Mouse (Mus musculus) lung, postnatal 0 days (tissue): ENCODE results near the gene Zpbp2. TPM values are rescaled to one million over a fixed set of nuclear protein-coding genes. Genes with fewer than 3 reads are reported as not detected.

Source experiments
- ATAC-seq: fragments of 200-750 bp; cut with Nextera tagmentation; 2 replicates; pipeline ENCODE4 v1.8.0; 2017; ENCODE audit warnings: moderate library complexity
- DNase-seq: peaks from one replicate; pipeline ENCODE4 v3.0.0-alpha.2; 2016; ENCODE audit warnings: low spot score
- H3K27ac ChIP-seq: fragments of 300-500 bp; sonication (generic); 2 replicates; pipeline ENCODE4 v1.5.1; 2014; ENCODE audit warnings: antibody characterized with exemption, mild to moderate bottlenecking, low read length, mixed read lengths
- H3K27me3 ChIP-seq: fragments of 300-500 bp; sonication (generic); replicated peaks from 2 replicates; pipeline ENCODE4 v1.6.1; 2014; ENCODE audit warnings: low read length, mixed read lengths; ENCODE audit not compliant: insufficient read depth
- H3K36me3 ChIP-seq: fragments of 300-500 bp; sonication (generic); 2 replicates; pipeline ENCODE4 v1.6.1; 2014; ENCODE audit warnings: low read length, mixed read lengths; ENCODE audit not compliant: insufficient read depth
- H3K4me1 ChIP-seq: fragments of 300-500 bp; sonication (generic); 2 replicates; pipeline ENCODE4 v1.6.1; 2014; ENCODE audit warnings: antibody characterized with exemption, low read depth, low read length, mixed read lengths; ENCODE audit not compliant: insufficient read depth
- H3K4me2 ChIP-seq: fragments of 300-500 bp; sonication (generic); replicated peaks from 2 replicates; pipeline ENCODE4 v1.6.1; 2014; ENCODE audit warnings: low read depth, mild to moderate bottlenecking, low read length, moderate library complexity, mixed read lengths
- H3K4me3 ChIP-seq: fragments of 300-500 bp; sonication (generic); 2 replicates; pipeline ENCODE4 v1.5.1; 2014; ENCODE audit warnings: low read depth, low read length
- H3K9ac ChIP-seq: fragments of 300-500 bp; sonication (generic); replicated peaks from 2 replicates; pipeline ENCODE4 v1.6.1; 2014; ENCODE audit warnings: low read depth, mild to moderate bottlenecking
- H3K9me3 ChIP-seq: fragments of 300-500 bp; sonication (generic); 2 replicates; pipeline ENCODE4 v1.6.1; 2016; ENCODE audit warnings: low read length, mixed read lengths
- CTCF ChIP-seq: IDR thresholded peaks from 2 replicates; pipeline ENCODE4 v1.5.1; 2016; ENCODE audit warnings: antibody characterized with exemption, mild to moderate bottlenecking
- EP300 ChIP-seq: IDR thresholded peaks from 2 replicates; pipeline ENCODE4 v1.6.1; 2016; ENCODE audit warnings: antibody characterized with exemption, mild to moderate bottlenecking, control low read depth
- WGBS: fragments of 180-500 bp; shearing (Covaris S2); extraction: QIAGEN DNeasy Blood & Tissue Kit; methylation state at CpG from one replicate; pipeline ENCODE4 v1.1.7; 2014; 5-methylcytosine and 5-hydroxymethylcytosine counted together
- polyA plus RNA-seq: library from polyadenylated mRNA; unstranded; fragments of >200 nt; fragmentation: Nextera tagmentation; extraction: Ambion mirVana; gene quantifications from 2 replicates; pipeline ENCODE4 v1.2.1, GENCODE M21; 2015

Gene Zpbp2
- polyA plus RNA-seq, 1 experiment from 2014 or later = 0.10 TPM

DNA sequence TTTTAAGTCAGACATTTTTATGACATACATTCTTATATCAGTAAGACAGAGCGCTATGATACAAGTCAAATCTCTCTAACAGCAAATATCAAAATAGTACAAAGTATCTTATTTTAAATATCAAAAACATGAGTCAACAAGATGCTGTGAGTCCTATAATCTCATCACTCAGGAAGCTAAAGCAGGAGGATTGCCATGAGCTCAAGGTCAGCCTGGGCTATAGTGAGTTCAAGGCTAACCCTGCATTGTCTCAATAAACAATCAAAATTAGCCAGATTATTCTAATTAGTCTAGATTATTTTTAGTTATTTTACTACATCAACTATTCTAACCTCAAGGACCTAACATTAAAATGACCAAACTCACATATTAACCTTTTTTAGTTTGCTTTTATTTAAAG, 7.5 kb upstream of the Zpbp2 start:
- Histone ChIP-seq H3K9ac (no peak overlapping the region), H3K27me3 (peaks cover 13% of the 10 kb centered on the region), H3K27ac (no peak overlapping the region), H3K4me2 (no peak overlapping the region), H3K4me1 (peaks cover 7% of the 10 kb centered on the region; the same call in 1 of the 2 replicates), H3K9me3 (no peaks in the 10 kb centered on the region), H3K36me3 (no peaks in the 10 kb centered on the region), H3K4me3 (no peak overlapping the region)
- 75% methylated on average over 1 of the region's 1 CpGs for WGBS
- no peak for ATAC-seq
- TF ChIP-seq CTCF = no peak
- no peak for TF ChIP-seq EP300
- DNase-seq = no peak

DNA sequence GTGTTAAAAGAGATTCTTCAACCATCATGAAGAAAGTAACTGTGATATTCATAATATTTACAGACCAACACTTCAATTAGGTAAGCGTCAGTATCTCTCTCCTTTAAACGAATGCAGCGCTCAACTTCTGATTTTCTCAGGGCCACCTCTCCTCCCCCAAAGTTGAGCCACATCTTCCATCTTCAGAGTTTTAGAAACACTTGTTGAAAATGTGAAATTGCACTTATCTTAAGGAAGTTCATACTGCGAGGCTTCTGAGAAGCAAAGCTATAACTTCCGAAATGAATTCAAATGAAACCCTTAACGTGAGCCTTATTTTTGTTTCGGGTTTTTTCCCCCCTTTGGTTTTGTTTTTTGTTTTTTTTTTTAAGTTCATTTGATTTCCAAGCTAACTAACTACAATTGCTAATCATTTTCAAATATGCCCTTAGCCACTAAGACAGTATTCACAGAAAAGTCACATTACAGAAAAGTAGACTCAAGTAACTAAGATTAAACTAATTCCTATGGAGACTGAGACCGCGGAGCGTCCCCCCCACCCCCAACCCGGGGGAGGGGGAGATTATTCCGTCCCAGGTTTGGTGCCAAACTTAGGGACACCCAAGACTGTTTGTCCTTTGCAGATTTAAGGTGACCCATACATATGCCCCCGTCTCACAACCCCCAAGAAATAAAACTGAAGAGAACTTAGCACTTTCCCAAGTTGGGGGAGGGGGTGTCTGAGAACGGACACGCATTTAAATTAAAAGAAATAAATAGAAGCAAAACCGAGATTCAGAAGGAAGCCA, 5.8 kb upstream of the Zpbp2 start:
- TF ChIP-seq CTCF = no peak
- TF ChIP-seq EP300 = no peak
- peaks cover 7% of the 10 kb centered on the region; the same call in 1 of the 2 replicates for H3K4me1 ChIP-seq
- H3K36me3 ChIP-seq = no peaks in the 10 kb centered on the region
- peaks cover 24% of the 10 kb centered on the region for H3K27me3 ChIP-seq
- DNase-seq = no peak
- no peak overlapping the region for H3K9ac ChIP-seq
- H3K9me3 ChIP-seq = no peaks in the 10 kb centered on the region
- 3% methylated on average over 16 of the region's 16 CpGs for WGBS
- peak overlapping the region; percentile 62 for H3K4me2 ChIP-seq
- no peak overlapping the region for H3K27ac ChIP-seq
- ATAC-seq = no peak
- peak overlapping the region; percentile 37 for H3K4me3 ChIP-seq

DNA sequence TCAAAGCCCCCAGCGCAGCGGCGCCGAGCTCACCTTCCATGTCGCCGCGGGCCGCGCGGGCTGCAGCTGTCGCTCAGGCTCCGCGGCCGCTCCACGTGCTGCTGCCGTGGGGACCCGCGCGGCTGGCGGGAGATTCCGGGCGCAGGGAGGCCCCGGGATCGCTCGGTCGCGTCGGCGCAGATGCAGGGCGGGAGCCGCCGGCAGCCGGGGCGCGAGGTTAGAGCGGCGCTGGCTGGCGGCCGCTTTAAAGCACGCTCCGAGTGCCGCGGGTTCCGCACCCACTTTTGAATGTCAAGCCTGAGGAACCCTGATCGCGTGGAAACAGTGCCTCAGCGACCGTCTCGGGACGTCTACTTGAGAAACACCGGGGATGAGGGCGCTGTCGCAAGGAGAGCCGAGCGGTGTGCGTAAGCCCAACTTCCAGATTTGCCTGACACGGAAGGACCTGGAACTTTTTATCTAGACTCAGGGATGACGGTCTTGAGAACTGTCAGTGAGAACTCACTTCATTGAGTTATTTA, 5.1 kb upstream of the Zpbp2 start, which contains the start of gene Ikzf3:
Gene Ikzf3, minus strand, starts transcription at position 321 of the 521 bp plus-strand sequence.
- H3K27ac ChIP-seq = no peak within 1 kb of the TSS
- peak within 1 kb of the TSS; percentile 62 for H3K4me2 ChIP-seq
- H3K27me3 ChIP-seq = peaks cover 26% of the 10 kb centered on the region
- no peaks in the 10 kb centered on the region for H3K36me3 ChIP-seq
- no peak within 1 kb of the TSS for H3K9ac ChIP-seq
- 1% methylated on average over 50 of the region's 58 CpGs for WGBS
- H3K9me3 ChIP-seq = no peaks in the 10 kb centered on the region
- TF ChIP-seq EP300 (no peak), CTCF (peak; percentile 9; the same call in 1 of the 2 replicates)
- peak within 1 kb of the TSS; percentile 37 for H3K4me3 ChIP-seq
- ATAC-seq (peak; percentile 35), DNase-seq (no peak)
- H3K4me1 ChIP-seq = peaks cover 7% of the 10 kb centered on the region; the same call in 1 of the 2 replicates

DNA sequence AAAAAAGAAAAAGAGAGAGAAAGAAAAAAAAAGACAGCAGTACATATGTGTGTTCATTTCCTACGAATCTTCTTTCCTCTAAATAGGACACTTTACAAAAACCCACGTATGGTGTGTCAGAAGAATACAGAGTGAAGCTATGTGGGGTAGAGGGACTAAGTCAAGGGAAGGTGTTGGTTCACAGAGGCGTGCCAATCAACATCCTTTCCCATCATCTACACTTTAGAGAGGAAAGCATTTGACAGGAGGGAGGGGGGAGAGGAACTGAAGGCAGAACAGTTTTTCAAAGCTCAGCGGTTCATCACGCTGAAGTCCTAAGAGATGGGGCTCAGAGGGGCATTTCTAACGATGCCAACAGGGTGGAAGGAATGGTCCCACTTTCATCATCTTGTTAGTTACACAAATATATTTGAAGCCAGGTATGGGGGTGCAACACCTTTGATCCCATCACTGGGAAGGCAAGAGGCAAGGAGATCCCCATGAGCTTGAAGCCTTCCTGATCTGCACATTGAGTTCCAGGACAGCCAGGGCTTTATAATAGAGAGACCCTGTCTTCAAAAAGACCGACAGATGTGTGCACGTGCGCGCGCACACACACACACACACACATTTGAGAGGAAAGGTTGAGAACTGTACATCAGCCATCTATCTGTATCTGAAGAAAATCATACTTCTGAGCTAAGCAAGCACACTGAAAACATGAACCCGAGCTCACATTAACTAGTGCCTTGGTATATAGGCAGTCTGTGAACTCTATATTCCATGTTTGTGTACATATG, 4.2 kb upstream of the Zpbp2 start:
- no peak for ATAC-seq
- H3K27ac ChIP-seq = no peak overlapping the region
- no peak for TF ChIP-seq CTCF
- no peak for TF ChIP-seq EP300
- H3K27me3 ChIP-seq = peaks cover 26% of the 10 kb centered on the region
- H3K4me3 ChIP-seq = no peak overlapping the region
- DNase-seq = no peak
- 42% methylated on average over 12 of the region's 12 CpGs for WGBS
- H3K36me3 ChIP-seq = no peaks in the 10 kb centered on the region
- H3K4me1 ChIP-seq = peaks cover 11% of the 10 kb centered on the region; the same call in 1 of the 2 replicates
- H3K9ac ChIP-seq = no peak overlapping the region
- no peak overlapping the region for H3K4me2 ChIP-seq
- no peaks in the 10 kb centered on the region for H3K9me3 ChIP-seq

DNA sequence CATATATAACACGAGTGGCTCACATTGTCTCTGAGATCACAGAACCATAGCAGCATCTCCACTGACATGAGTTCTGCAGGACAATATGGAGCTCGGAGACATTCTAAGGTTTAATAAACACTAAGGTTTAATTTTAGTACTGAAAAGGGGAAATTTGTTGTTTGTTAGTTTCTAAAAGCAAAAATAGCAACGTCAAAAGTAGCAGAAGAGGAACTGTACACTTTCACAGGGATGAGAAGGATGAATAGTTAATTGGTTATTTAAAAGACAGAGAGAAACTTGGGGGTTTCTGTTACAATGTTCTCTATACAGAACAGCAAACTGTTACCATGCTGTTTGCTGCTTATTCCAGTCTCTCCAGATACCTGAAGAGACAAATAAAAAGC, 3.6 kb upstream of the Zpbp2 start:
- Histone ChIP-seq H3K4me2 (no peak overlapping the region), H3K9me3 (no peaks in the 10 kb centered on the region), H3K4me1 (peaks cover 11% of the 10 kb centered on the region; the same call in 1 of the 2 replicates), H3K27ac (no peak overlapping the region), H3K4me3 (no peak overlapping the region), H3K9ac (no peak overlapping the region), H3K27me3 (peaks cover 26% of the 10 kb centered on the region), H3K36me3 (no peaks in the 10 kb centered on the region)
- TF ChIP-seq CTCF (no peak), EP300 (no peak)
- 50% methylated on average over 3 of the region's 3 CpGs for WGBS
- ATAC-seq (no peak), DNase-seq (no peak)

DNA sequence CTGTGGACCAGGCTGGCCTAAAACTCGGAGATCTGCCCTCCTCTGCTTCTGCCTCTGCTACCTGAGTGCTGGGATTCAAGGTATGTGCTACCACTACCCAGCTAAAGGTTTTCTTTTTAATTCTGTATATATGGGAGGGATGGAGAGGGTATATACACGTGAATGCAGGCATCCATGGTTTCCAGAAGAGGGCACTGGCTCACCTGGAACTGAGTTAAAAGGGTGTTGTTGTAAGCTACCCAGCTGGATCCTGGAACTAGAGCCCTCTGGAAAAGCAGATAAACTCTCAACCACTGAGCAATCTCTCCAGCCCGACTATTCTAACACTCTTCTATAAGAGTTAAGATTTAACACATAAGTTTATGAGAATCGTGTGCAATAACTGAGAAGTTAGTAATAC, 1.5 kb upstream of the Zpbp2 start:
- TF ChIP-seq CTCF (peak; percentile 41), EP300 (no peak)
- ATAC-seq = no peak
- H3K27me3 ChIP-seq = peaks cover 22% of the 10 kb centered on the region
- H3K4me3 ChIP-seq = no peak overlapping the region
- H3K9me3 ChIP-seq = no peaks in the 10 kb centered on the region
- no peaks in the 10 kb centered on the region for H3K36me3 ChIP-seq
- no peak overlapping the region for H3K4me2 ChIP-seq
- peaks cover 11% of the 10 kb centered on the region; the same call in 1 of the 2 replicates for H3K4me1 ChIP-seq
- H3K27ac ChIP-seq = no peak overlapping the region
- no peak for DNase-seq
- 65% methylated on average over 4 of the region's 4 CpGs for WGBS
- no peak overlapping the region for H3K9ac ChIP-seq
